Mouse (Mus musculus) lung, adult 2 months (tissue): Measurements from ENCODE around the gene St8sia6. TPM values are rescaled to one million over a fixed set of nuclear protein-coding genes. Genes with fewer than 3 reads are reported as not detected.

Experiments
- DNase-seq: peaks from one replicate; pipeline ENCODE4 v3.0.0; 2022
- H3K4me1 ChIP-seq: fragments of 200-500 bp; 2 replicates; pipeline ENCODE4 v1.6.1; 2011; ENCODE audit warnings: low read length; ENCODE audit not compliant: control insufficient read depth, insufficient read depth
- H3K4me3 ChIP-seq: fragments of 200-500 bp; replicated peaks from 2 replicates; pipeline ENCODE3; 2011; ENCODE audit warnings: low read depth, mild to moderate bottlenecking, control low read depth, low read length; ENCODE audit errors: extremely low read depth
- CTCF ChIP-seq: fragments of 200-500 bp; IDR thresholded peaks from 2 replicates; pipeline ENCODE4 v1.5.1; 2011; ENCODE audit warnings: mild to moderate bottlenecking, low read length, control low read depth; ENCODE audit not compliant: insufficient read depth
- POLR2A ChIP-seq: fragments of 200-500 bp; IDR thresholded peaks from 2 replicates; pipeline ENCODE4 v1.6.1; 2011; ENCODE audit warnings: low read depth, mild to moderate bottlenecking, control low read depth, low read length, borderline replicate concordance; ENCODE audit errors: extremely low read depth
- WGBS: fragments of 180-500 bp; shearing (Covaris S2); methylation state at CpG from one replicate; pipeline ENCODE4 v1.1.7; 2018; 5-methylcytosine and 5-hydroxymethylcytosine counted together
- polyA plus RNA-seq: library from polyadenylated mRNA; depleted of rRNA; stranded (reverse); fragments of >200 nt; gene quantifications from 2 replicates; pipeline ENCODE4 v1.2.3, GENCODE M21; 2012

St8sia6 gene
- polyA plus RNA-seq, 1 experiment = 0.53 TPM

DNA sequence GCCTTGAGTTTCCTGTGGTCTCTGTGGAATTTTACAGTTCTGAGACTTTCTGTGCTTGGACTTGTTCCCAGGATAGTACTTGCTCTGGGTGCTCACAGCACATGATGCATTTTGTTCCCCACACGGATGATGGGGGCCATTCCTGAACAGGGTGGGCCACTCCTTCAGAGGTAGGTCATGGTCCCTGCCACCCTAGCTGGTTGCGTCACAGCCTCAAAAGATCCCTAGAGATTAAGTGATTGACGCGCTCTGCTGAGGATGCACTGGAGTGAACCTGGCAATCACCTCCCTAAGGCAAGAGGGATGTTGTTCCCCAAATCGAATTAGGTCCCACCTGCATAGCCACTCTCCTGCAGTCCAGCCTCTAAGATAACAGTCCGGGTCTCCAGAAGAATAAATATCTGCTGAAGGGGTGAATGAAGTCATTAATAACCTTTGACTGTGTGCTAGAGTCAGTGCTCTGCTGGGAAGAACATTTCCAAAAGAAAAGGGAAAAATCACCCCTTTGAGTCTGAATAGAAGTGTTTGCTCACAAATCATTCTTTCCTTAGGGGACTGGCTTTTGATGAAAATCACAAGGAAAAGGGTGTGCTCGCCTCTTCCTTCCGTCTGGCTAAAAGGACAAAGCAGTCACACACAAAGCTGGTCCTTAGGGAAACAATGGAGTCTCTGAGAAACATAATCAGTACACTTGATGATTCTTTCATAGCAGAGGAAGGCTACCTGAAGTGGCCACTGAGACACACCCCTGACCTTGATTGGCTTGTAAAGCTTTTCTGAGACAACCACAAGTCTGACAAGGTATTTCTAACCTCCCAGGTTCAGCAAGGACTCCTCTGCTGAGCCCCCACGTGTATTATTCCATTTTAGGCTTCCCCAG is 26.1 kb downstream of the St8sia6 start:
- 48% methylated on average over 9 of the region's 9 CpGs for WGBS

DNA sequence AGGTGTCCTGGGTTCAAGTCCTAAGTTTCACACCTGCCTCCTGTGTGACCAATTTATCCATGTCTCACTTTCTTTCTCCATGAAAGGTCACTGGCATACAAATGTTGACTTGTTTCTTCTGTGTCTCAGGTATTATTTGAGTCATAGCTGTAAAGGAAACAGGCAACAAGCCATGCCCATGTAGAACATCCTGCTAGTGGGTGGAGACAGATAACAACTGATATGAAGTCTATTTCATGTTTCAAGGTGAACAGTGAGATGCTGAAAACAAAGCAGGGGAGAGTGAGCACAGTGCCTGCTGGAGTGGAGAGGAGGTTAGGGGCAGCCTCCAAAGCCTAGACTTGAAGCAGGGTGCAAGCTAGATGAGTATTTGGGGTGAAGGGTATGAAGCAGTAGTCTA is 33.5 kb downstream of the St8sia6 start:
- H3K4me1 ChIP-seq = no peaks in the 10 kb centered on the region; the same call in 1 of the 2 replicates

More for the DNA sequence above, 26.1 kb downstream of the St8sia6 start:
- DNase-seq = no peak
- Histone ChIP-seq H3K4me3 (no peak overlapping the region), H3K4me1 (no peaks in the 10 kb centered on the region; the same call in 1 of the 2 replicates)
- no peak for TF ChIP-seq CTCF
- no peak for TF ChIP-seq POLR2A

DNA sequence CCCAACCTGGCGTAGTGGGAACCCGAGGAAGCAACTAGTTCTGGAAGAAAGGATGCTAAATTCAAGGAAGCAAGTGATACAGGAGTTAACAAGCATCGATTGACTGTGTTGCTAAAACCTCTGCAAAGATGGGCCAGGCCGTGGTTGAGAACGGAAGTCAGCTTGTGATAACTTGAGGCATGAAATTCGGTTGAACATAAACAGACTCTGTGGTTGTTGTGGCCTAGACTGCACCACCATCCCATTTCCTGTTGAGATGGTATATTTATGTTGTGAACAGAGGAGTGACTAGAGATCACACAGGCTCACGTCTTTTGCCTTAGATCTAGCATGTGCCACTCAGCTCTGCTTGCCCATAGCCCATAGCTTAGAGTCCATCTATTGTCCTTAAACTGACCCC is 36.5 kb downstream of the St8sia6 start:
- DNase-seq = no peak
- WGBS = 56% methylated on average over 7 of the region's 7 CpGs
- H3K4me1 ChIP-seq = no peaks in the 10 kb centered on the region; the same call in 1 of the 2 replicates
- no peak overlapping the region for H3K4me3 ChIP-seq
- TF ChIP-seq POLR2A (no peak), CTCF (no peak)

More for the DNA sequence above, 33.5 kb downstream of the St8sia6 start:
- no peak for DNase-seq
- H3K4me3 ChIP-seq = no peak overlapping the region
- TF ChIP-seq POLR2A (no peak), CTCF (no peak)

DNA sequence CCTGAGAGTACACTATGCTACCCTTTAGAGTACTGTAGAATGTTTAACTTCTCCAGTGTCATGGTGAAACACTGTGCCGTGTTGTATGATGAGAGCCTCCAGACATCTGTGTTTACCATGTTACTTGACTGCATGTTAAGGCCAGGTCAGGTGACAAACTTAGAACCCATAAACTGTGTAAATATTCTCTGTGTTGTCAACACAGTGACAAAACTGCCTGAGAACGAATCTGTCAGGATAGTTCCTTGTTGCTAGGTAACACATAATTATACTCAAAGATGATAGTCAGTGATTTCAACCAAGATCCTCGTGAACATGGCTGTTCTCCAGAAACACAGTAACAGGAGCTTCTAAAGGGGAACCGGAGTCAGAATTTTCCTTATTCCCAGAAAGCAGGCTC is 38.1 kb downstream of the St8sia6 start:
- 60% methylated on average over 4 of the region's 4 CpGs for WGBS
- H3K4me1 ChIP-seq = no peaks in the 10 kb centered on the region; the same call in 1 of the 2 replicates
- DNase-seq = no peak
- TF ChIP-seq CTCF = no peak
- TF ChIP-seq POLR2A = no peak
- no peak overlapping the region for H3K4me3 ChIP-seq

DNA sequence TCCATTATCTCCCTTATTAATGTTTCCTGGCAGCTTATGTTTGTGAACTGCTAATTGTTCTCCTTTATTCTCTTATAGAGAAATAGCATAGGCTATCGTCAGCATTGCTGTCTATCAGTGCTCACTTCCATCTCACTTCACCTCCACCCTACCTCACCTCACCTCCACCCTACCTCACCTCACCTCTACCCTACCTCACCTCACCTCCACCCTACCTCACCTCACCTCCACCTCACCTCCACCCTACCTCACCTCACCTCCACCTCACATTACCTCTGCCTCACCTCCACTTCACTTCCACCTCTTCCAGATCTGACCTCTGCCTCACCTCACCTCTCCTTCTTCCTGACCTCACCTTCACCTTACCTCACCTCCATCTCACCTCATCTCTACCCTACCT is 42.2 kb downstream of the St8sia6 start:
- no peak for DNase-seq
- TF ChIP-seq CTCF = no peak
- no peak for TF ChIP-seq POLR2A
- Histone ChIP-seq H3K4me1 (no peaks in the 10 kb centered on the region; the same call in none of the 2 replicates), H3K4me3 (no peak overlapping the region)
- WGBS = 57% methylated on average over 1 of the region's 1 CpGs

DNA sequence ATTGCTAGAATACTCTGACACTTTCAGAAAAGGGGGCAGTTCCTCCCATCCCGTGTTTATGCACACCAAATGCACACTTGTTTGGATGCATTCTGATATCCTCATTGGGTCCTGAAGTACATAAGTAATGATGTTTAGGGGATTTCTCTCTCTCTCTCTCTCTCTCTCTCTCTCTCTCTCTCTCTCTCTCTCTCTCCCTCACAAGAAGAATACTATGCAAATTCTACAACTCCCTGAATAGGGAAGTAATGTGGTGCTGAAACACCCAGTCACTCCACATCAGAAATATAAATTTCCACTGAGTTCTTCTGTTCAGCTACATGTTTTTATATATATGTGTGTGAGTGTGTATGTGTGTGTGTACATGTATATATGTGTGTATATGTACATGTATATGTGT is 43.1 kb downstream of the St8sia6 start:
- Histone ChIP-seq H3K4me1 (no peaks in the 10 kb centered on the region; the same call in none of the 2 replicates), H3K4me3 (no peak overlapping the region)
- 54% methylated on average over 1 of the region's 1 CpGs for WGBS
- TF ChIP-seq POLR2A = no peak
- no peak for TF ChIP-seq CTCF
- DNase-seq = no peak

DNA sequence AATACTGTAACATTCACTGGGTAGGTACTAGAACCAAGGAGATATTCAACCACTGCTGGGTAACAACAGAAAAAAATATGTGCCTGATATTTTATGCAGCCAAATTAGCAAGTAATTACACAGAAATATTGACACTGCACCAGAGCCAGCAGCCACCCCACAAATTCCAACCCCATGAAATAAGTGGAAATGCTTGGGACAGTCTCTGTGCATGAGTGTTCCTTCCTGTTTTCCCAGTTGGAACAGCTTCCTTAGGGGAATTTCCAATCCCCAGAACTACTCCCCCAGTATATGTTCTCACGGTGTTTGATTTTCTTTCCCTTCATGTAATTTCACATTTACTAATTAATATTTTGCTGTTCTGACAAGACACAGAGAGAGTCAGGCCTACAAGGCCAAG is 43.8 kb downstream of the St8sia6 start:
- no peaks in the 10 kb centered on the region; the same call in none of the 2 replicates for H3K4me1 ChIP-seq
- 16% methylated on average over 1 of the region's 1 CpGs for WGBS
- no peak overlapping the region for H3K4me3 ChIP-seq
- TF ChIP-seq POLR2A = no peak
- TF ChIP-seq CTCF = no peak
- no peak for DNase-seq

DNA sequence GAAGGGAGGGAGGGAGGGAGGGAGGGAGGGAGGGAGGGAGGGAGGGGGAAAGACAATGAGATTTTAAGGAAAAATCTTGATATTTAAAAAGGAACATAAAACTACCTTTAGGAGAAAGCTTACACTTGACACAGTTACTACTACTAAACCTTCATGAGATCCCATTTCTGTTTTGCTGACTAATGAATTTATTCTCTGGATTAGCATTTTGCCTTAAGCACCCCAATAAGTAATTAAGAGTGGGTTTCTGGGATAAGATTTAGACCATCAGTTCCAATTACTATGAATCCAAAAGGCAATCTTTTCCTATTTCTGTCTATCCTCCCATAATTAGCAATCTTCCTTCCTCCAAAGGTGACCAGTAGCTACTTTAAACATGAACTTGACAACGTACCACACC is 44.7 kb downstream of the St8sia6 start:
- DNase-seq = no peak
- H3K4me1 ChIP-seq = no peaks in the 10 kb centered on the region; the same call in none of the 2 replicates
- WGBS = 92% methylated on average over 1 of the region's 1 CpGs
- H3K4me3 ChIP-seq = no peak overlapping the region
- no peak for TF ChIP-seq CTCF

DNA sequence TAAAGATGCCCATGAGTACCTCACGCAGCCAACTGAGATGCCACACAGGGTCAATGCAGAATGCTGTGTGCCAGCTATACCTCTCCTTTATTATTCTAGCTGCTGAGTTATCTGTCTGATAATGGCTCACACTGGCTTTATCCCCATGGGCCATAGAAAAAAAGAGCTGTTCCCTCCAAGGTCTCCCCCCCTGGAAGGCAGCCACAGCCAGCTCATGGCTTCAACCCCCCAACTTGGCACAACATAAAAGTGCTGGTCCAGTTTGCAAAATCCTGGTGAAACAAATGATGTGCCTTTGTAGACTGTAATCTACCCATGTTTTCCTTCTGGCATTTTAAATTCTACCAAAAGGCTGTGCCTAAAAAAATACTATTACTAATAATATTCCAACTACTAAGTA is 46.3 kb downstream of the St8sia6 start:
- no peak for TF ChIP-seq CTCF
- no peak for TF ChIP-seq POLR2A
- WGBS = 96% methylated on average over 1 of the region's 1 CpGs
- no peak overlapping the region for H3K4me3 ChIP-seq
- H3K4me1 ChIP-seq = no peaks in the 10 kb centered on the region; the same call in none of the 2 replicates
- DNase-seq = no peak

DNA sequence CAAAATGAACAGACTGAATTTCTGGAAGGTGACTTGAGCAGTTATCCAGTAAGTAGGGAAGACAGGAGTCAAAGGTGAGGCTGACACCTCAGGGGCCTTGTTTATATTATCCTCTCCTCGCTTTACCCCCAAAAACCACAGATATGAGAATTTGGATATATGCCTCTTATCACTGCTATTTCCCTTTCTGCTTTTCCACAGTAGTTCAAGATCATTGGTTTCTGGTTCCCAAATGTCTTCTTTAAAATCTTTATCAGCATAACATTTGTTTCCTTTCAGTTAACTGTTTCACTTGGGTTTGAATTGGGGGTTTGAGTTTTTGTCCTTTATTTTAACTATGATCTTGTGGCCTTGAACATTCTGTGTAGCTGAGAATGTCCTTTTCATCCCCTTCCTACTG is 47.8 kb downstream of the St8sia6 start:
- 71% methylated on average over 1 of the region's 1 CpGs for WGBS
- no peaks in the 10 kb centered on the region; the same call in none of the 2 replicates for H3K4me1 ChIP-seq
- TF ChIP-seq CTCF = no peak
- no peak for TF ChIP-seq POLR2A
- DNase-seq = no peak
- H3K4me3 ChIP-seq = no peak overlapping the region

DNA sequence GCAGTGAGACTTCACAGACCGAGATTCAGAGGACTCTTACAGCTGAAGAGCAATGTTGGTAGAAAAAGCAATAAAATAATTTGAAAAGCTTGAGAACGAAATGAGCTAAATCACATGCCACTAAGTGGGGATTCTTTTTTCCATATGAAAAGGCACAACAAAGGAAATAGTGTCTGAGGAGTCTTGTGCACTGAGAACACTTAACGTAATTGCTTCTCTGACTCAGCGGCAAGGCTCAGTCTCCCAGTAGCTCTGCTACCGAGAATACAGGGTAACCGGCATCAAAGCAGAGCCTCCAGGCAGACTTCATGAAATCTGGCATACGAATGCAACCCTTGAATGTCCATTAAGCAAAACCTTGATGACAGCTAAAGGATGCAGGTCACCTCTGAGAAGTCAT is 55.2 kb downstream of the St8sia6 start:
- TF ChIP-seq POLR2A (no peak), CTCF (no peak)
- no peak for DNase-seq
- Histone ChIP-seq H3K4me3 (no peak overlapping the region), H3K4me1 (no peaks in the 10 kb centered on the region)
- 74% methylated on average over 7 of the region's 7 CpGs for WGBS
